Mouse (Mus musculus) liver, embryonic 14.5 days (tissue): ENCODE data around the gene Tmem178b.

Experiments
- CTCF ChIP-seq: IDR thresholded peaks from 2 replicates; pipeline ENCODE4 v1.5.1; 2016; ENCODE audit warnings: antibody characterized with exemption, low read depth, control low read depth
- EP300 ChIP-seq: IDR thresholded peaks from 2 replicates; pipeline ENCODE4 v1.6.1; 2016; ENCODE audit warnings: antibody characterized with exemption, low read depth

DNA sequence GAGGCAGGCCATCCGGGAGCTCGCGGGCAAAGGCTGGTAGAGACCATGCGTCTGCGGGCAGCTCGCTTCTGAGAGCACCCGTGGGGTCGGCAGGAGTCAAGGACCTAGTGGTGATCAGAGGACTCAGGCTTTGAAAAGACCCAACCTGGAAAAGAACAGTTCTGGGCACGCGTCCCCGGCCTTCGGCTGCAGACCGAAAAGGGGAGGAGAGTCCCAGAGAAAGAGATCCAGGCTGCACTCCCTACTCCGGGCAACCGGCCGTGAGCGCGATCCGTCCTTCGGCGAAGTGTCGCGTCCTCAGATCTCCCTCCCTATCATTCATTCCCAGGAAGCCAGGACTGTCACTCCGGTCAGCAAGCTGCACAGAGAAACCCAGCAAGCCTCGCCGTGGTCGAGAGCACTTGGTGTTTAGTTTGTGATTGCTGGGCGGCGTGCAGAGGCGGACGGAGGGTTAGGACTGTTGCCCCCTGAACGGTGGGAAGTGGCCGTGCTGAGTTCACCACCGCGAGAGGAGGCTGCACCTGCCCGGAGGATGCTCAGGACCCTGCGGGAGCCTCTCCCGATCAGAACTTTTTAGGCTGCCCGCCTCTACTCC, 668 bp upstream of the Tmem178b start:
- TF ChIP-seq CTCF (no peak), EP300 (no peak)
